Mouse (Mus musculus) brain, embryonic 14.5 days (tissue): ENCODE results near the gene 1700007K13Rik. TPM values are rescaled to one million over a fixed set of nuclear protein-coding genes. Genes with fewer than 3 reads are reported as not detected.
A peak's percentile ranks its signal among the peaks of the same experiment; 100 is the strongest.
"Not testable (repeated sequence)": the region's sequence is repeated elsewhere in the genome, so short reads cannot be mapped to it uniquely, and the experiment has no call there.

Experiments used
- DNase-seq: peaks from one replicate; pipeline ENCODE4 v3.0.0-alpha.2; 2011; ENCODE audit warnings: low read depth
- CTCF ChIP-seq: fragments of 200-500 bp; IDR thresholded peaks from 2 replicates; pipeline ENCODE4 v1.5.1; 2012; ENCODE audit warnings: inconsistent platforms, mild to moderate bottlenecking, moderate library complexity, borderline replicate concordance; ENCODE audit not compliant: insufficient read depth, insufficient read length; ENCODE audit errors: extremely low read depth
- POLR2A ChIP-seq: fragments of 200-500 bp; IDR thresholded peaks from 2 replicates; pipeline ENCODE4 v1.6.1; 2012; ENCODE audit warnings: mild to moderate bottlenecking, inconsistent platforms, borderline replicate concordance; ENCODE audit not compliant: poor library complexity, insufficient read depth, insufficient read length, severe bottlenecking; ENCODE audit errors: extremely low read depth
- polyA plus RNA-seq: library from polyadenylated mRNA; depleted of rRNA; stranded (reverse); fragments of >200 nt; gene quantifications from 2 replicates; pipeline ENCODE4 v1.2.3, GENCODE M21; 2012; rRNA removed

Gene 1700007K13Rik
- polyA plus RNA-seq: 1.3 and 2.1 TPM in 2 replicates

DNA sequence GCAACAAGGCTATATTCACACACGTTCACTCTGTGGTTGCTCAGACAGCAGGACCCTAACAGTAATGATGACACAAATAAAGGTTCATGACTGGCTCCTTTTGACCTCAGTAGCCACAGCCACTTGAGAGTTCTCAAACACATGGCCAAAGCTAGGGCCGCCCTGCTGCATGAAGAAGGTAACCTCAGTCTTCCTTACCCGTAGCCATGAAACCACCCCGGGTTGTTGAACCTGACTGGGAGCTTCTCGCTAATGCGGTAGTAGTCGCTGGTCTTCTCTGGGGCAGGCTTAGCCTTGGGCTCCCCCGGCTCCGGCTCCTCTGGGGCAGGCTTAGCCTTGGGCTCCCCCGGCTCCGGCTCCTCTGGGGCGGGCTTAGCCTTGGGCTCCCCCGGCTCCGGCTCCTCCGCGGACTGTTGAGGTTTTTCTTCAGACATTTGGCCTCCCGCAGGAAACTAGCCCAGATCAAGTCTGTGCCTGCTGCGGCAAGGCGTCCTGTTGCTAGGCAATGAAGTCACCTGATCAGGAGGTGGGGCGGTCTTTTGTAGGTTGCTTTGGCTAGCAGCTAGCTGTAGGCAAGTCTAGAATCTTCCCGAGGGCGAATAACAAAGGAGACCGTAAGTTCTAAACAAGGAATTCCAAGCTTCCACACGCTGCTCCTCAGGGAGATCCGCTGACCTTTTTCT is at the start of gene 1700007K13Rik:
Gene 1700007K13Rik, minus strand, starts transcription at position 497 of the 683 bp plus-strand sequence.
- TF ChIP-seq CTCF: no peak
- no peak for TF ChIP-seq POLR2A
- DNase-seq: peak; percentile 91

- TF ChIP-seq POLR2A (no peak), CTCF (peak; percentile 91)
- DNase-seq: peak; percentile 89
Measured at GRCm38 (mm10) chr2:28514489-28514888, 48.4 kb upstream of the 1700007K13Rik start.

DNA sequence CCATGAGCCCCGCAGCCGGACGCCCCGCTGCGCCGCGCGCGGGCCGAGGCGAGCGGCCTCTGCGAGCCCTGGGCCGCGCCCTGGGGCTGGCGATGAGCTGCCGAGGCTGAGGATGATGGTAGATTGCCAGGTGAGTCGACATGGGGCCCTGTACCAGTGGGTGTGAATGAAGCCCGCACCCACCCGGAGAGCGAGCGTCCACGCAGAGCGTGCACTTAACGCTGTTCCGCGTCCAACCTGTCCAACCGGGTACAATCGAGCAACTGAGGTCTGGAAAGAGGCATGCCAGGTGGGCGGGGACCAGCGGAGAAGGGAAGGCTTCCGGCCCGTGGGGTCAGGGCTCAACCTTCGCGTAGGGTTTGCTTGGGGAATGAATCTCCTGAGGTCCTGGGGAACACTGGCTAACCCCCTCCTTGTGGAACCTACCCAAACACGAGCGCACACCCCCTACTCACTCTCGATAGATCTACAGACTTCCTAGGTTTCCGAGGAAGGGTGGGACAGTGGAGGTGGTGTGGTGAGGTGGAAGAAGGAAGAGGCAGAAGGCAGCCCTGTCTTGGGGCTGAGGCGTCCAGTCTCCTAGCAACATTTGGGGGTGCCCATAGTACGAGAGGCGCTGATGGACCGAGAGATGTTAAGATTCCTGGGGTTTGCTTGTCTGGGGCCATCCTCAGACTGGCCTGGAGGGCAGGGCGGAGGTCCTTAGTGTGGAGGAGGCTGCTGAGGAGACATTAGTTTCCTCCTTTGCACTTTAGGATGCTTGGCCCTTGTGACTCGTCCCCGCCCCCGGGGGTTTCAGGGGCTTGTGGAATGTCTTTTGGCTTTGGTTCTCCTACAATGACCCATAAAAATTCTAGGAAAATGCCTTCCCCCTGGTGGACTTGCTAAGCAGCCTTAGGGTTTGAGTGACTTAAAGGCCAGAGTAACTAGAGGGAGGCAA is 47.6 kb upstream of the 1700007K13Rik start:
- peak; percentile 51 for DNase-seq
- TF ChIP-seq POLR2A: no peak
- no peak for TF ChIP-seq CTCF

GRCm38 (mm10) chr2:28512798-28513401 is 46.8 kb upstream of the 1700007K13Rik start, which contains the start of gene Ralgds:
Gene Ralgds, plus strand, starts transcription at chr2:28513125.
- peak; percentile 56 for TF ChIP-seq POLR2A
- TF ChIP-seq CTCF: 0 out of 2 replicates have a peak, but pooled peaks have one; percentile 24
- peak; percentile 74 for DNase-seq

GRCm38 (mm10) chr2:28511600-28511999 is 45.5 kb upstream of the 1700007K13Rik start:
- not testable (repeated sequence) for DNase-seq

- no peak for DNase-seq
- no peak for TF ChIP-seq POLR2A
- TF ChIP-seq CTCF: no peak
Measured at GRCm38 (mm10) chr2:28506291-28506690, 40.2 kb upstream of the 1700007K13Rik start.

- DNase-seq: no peak
- TF ChIP-seq POLR2A (no peak), CTCF (no peak)
Measured at GRCm38 (mm10) chr2:28505795-28506194, 39.7 kb upstream of the 1700007K13Rik start, which contains the start of gene Gm10134. Gene Gm10134, plus strand, starts transcription at chr2:28506095.

GRCm38 (mm10) chr2:28504676-28505075 is 38.5 kb upstream of the 1700007K13Rik start:
- TF ChIP-seq POLR2A: no peak
- TF ChIP-seq CTCF: no peak
- no peak for DNase-seq

- no peak for DNase-seq
- TF ChIP-seq CTCF (no peak), POLR2A (no peak)
Measured at GRCm38 (mm10) chr2:28502987-28503386, 36.9 kb upstream of the 1700007K13Rik start.

DNA sequence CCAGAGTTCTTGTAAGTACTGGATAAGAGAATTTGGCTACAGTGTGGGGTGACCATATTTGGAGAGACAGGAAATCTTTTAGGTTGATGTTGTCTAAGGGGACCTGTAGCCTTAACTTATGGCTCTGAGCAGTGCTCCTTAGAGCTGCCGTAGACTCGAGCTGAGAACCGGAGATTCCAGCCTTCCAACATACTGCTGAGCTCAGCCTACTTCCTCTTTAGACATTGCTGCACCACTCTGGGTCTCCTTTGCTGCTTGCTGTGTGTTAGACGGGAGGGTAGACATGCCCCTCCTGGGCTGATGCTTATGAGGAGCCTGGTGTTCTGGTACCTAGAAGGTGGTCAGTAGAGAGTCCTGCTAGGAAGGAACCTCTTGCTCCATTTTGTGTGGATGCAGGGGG is 32.3 kb upstream of the 1700007K13Rik start:
- no peak for DNase-seq
- TF ChIP-seq POLR2A (no peak), CTCF (no peak)

GRCm38 (mm10) chr2:28497561-28497960 is 31.4 kb upstream of the 1700007K13Rik start:
- TF ChIP-seq POLR2A: no peak
- DNase-seq: no peak

DNA sequence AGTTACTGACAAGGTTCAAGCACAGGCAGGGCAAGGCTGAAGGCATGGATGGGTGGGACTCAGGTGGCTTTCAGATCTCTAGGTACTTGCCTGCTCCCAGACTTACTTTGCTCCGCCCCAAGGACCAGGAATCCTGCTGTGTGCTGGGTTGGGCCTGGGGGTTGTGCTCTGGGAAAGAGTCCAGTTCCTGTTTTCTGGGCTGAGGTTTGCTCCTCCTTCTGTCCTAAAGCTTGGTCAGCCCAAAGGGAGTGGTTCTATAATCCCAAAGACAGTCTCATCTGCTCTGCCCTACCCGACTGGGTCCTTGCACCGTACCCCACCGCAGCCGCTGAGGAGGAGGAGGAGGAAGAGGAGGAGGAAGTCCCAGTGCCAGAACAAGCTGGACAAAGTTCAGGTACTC is 30.5 kb upstream of the 1700007K13Rik start, which contains the start of gene Gbgt1:
Gene Gbgt1, plus strand, starts transcription at position 221 of the 400 bp plus-strand sequence.
- DNase-seq: no peak
- no peak for TF ChIP-seq CTCF
- no peak for TF ChIP-seq POLR2A
